Mouse (Mus musculus) natural killer cell, adult 2 months (primary cell): ENCODE results near the gene Ptprn2.
A peak's percentile ranks its signal among the peaks of the same experiment; 100 is the strongest.

Experiments
- DNase-seq, 2 experiments: peaks; one replicate each; pipeline ENCODE4 v3.0.0; 2022; ENCODE audit warnings: low spot score in 2 of 2

The Ptprn2 gene

GRCm38 (mm10) chr12:117260391-117261164 is 775.1 kb downstream of the Ptprn2 start:
- no peak for DNase-seq

- no peak for DNase-seq
These were observed 775.6 kb downstream of the Ptprn2 start for GRCm38 (mm10) chr12:117261165-117261440.

- DNase-seq = no peak
These were observed 776.5 kb downstream of the Ptprn2 start for GRCm38 (mm10) chr12:117262003-117262402.

DNA sequence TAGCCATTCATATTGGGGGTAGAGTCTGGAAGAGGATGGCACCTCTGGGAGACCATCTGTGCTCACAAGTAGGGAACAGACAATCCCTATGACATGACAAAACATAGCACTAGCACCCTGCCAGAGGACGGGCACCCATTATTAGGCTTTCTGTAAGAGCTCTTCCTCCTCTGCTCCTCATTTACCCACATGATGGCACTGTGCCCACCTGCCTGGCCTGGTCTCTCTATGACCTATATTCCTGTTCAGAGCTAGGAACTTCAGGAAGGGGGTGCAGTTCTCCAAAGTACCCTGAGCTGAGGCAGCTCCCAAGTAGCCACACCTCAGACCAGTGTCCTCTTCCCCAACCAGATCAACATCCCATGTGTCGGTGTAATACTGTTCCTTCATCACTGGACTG is 777.6 kb downstream of the Ptprn2 start:
- DNase-seq = no peak

- no peak for DNase-seq
These were observed 779.7 kb downstream of the Ptprn2 start for GRCm38 (mm10) chr12:117265211-117265610.

GRCm38 (mm10) chr12:117268543-117269172 is 783.1 kb downstream of the Ptprn2 start:
- no peak for DNase-seq

- no peak for DNase-seq
These were observed 783.8 kb downstream of the Ptprn2 start for GRCm38 (mm10) chr12:117269310-117269709.

GRCm38 (mm10) chr12:117270199-117270598 is 784.7 kb downstream of the Ptprn2 start:
- DNase-seq = no peak

DNA sequence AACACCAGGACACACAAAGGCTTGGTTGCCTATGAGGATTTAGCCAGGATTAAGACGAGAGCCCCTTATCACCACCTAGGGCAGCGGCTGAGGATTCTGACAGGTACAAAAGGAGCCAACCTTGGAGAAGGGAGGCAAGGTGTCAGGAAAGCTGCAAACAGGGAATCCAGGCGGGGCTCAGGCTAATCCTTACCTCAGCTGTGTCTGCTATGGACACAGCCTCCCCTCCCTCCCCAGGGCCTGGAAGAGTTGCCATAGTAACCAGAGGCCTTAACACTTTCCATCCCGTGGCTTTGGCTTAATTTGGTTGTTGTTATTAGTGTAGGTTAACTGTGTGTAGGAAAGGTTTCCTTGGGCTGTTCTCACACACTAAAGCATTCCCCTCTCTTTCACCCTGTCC is 787.6 kb downstream of the Ptprn2 start:
- no peak for DNase-seq

GRCm38 (mm10) chr12:117274576-117274975 is 789.1 kb downstream of the Ptprn2 start:
- DNase-seq = no peak

DNA sequence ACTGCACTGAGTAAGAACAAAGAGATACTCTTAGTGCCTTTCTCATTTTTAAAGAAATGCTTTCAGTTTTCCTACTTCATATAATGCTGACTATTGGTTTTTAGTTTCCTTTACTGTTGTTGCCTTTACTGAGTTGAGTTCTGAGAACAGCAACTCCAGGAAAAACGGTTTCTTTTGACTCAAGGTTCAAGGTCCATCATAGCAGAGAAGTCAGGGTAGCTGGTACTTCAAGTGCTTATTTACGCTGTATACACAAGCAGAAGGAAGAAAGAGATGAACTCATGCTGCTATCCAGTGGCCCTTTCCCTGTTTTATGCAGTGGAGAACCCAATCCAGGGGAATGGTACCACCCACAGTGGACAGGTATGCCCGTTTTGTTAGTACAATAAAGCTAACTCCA is 795.3 kb downstream of the Ptprn2 start:
- DNase-seq = no peak

GRCm38 (mm10) chr12:117282659-117283058 is 797.1 kb downstream of the Ptprn2 start:
- DNase-seq = no peak

DNA sequence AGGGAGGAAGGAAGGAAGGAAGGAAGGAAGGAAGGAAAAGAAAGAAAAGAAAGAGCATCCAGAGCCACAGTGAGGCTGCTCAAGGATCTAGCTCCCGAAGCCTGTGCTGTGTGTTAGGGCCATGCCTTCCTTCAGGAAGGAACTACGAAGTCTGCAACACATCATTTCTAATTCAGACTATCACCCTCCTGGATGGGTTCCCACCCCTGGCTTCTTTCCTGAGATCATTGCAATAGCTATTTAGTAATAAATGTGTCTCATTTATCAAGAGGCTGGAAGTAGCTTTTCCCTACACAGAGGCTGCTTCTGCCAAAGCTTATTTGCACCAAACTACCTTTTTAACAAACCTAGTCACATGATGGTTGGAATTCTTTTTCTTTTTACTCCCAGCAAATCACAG is 801.9 kb downstream of the Ptprn2 start:
- DNase-seq = no peak

DNA sequence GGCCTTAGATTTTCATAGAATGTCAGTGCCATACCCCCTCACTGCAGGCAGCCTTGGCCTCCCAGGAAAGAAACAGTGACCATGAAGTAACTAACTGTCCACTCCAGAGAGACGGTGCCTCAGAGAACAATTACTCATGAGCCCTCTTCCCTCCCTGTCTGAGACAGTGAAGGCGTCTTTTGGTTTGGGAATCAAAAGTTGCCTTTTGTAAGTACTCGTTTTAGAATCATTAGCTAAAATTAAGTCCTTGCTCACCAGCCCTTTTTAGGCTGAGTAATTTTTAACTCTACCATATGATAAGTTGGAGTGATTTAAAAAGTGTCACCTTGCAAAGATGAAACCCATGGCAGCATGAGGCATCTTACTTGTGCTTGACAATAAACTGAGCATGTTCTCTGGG is 806.4 kb downstream of the Ptprn2 start:
- no peak for DNase-seq

- no peak for DNase-seq
These were observed 811.3 kb downstream of the Ptprn2 start for GRCm38 (mm10) chr12:117296792-117297191.

- no peak for DNase-seq
These were observed 813.6 kb downstream of the Ptprn2 start for GRCm38 (mm10) chr12:117299084-117299483.

DNA sequence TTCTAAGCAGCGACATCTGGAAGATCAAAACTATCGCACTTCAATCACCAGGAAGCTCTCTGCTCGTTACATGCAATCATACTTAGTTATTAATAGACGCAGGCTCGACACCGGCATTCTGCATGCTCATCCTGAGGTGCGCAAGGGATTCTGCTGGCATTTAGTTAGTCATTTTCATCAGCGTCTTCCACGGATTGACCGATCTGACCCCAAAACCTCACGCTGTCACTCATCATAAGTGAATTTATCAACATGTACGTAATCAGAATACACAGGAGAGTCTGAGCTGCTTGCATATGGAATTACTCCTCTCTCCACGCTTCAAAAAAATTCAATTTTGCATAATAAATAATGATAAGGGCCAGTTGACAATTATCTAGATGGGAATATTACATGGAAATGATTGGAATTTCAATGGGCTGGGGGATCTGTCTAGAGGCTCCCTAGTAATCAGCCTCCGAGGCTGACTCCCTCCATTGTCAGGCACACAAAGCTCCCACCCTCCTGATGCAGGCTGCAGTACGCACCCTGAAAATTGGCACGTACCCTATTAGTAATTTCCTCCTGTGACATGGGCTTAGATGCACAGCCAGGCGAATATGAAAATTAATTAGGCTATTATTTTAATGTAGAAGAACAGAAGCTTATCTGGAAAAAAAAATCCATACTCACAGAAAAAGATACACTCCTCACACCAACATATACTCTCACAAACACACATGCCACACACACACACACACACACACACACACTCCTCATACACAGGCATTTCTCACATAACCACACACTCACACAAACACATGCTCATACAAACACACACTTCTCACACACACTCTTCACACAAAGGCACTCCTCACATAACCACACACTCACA is 819.5 kb downstream of the Ptprn2 start:
- DNase-seq = no peak

GRCm38 (mm10) chr12:117305625-117306105 is 820.1 kb downstream of the Ptprn2 start:
- no peak for DNase-seq

GRCm38 (mm10) chr12:117312079-117312478 is 826.6 kb downstream of the Ptprn2 start:
- no peak for DNase-seq

- no peak for DNase-seq
These were observed 829.5 kb downstream of the Ptprn2 start for GRCm38 (mm10) chr12:117314987-117315386.

GRCm38 (mm10) chr12:117315661-117316060 is 830.1 kb downstream of the Ptprn2 start:
- no peak for DNase-seq

GRCm38 (mm10) chr12:117318229-117318628 is 832.7 kb downstream of the Ptprn2 start:
- DNase-seq = peak in 1 of 2 experiments; percentile 29
